In genomic region chr3:107611394-107611793, GRCm38 (mm10) we compare ENCODE assay signal across 26 mouse cellular contexts. TPM values are rescaled to one million over a fixed set of nuclear protein-coding genes. Genes with fewer than 3 reads are reported as not detected.
"Had no signal": no experiment of that assay in that cellular context is flagged by ENCODE, and none has a peak within 500 bp of the region (broad histone marks: within the 10 kb centered on the region; RNA-seq: fewer than 3 reads in every experiment).

No protein-coding gene starts in this region.

- H3K4me3 ChIP-seq: midbrain, embryonic 10.5 days; midbrain, embryonic 12.5 days; myocyte; neural tube, embryonic 13.5 days; neural tube, embryonic 15.5 days had no signal

- H3K4me2 ChIP-seq: lung, embryonic 14.5 days; midbrain, embryonic 12.5 days; neural tube, embryonic 13.5 days; neural tube, embryonic 15.5 days had no signal

- ATAC-seq: midbrain, embryonic 16.5 days had no signal

- H3K9me3 ChIP-seq: midbrain, embryonic 10.5 days; midbrain, embryonic 12.5 days; neural tube, embryonic 13.5 days; neural tube, embryonic 15.5 days had no signal

- H3K27ac ChIP-seq: midbrain, embryonic 10.5 days; midbrain, embryonic 12.5 days; neural tube, embryonic 13.5 days; neural tube, embryonic 15.5 days had no signal

- H3K27me3 ChIP-seq: neural tube, embryonic 13.5 days; neural tube, embryonic 15.5 days had no signal

- DNase-seq: lung, adult 18-20 months; lung, embryonic 14.5 days; lung, postnatal 10 days; lung, postnatal 4 days; retina, postnatal 1 day; right cerebral cortex, adult 18-20 months; right cerebral cortex, postnatal 25 days; right cerebral cortex, postnatal 4 days; spleen, adult 18-20 months; thymus, adult 18-20 months; thymus, postnatal 14 days; thymus, postnatal 36 days had no signal

- H3K9ac ChIP-seq: lung, embryonic 14.5 days; midbrain, embryonic 12.5 days; neural tube, embryonic 13.5 days; neural tube, embryonic 15.5 days had no signal

RNA-seq across cellular contexts. Expression of gene Alx3, which starts 16.6 kb away (rescaled TPM):
- total RNA-seq: megakaryocyte, adult 5-6 weeks; megakaryocyte-erythroid progenitor cell, adult 5-6 weeks had no signal
- polyA plus RNA-seq: lung, embryonic 14.5 days; myocyte; neural tube, embryonic 13.5 days; neural tube, embryonic 15.5 days; small intestine, adult 2 months; stomach, embryonic 14.5 days had no signal

RNA-seq across cellular contexts. Expression of gene Gm10961, which starts 19.7 kb away (rescaled TPM):
- total RNA-seq: megakaryocyte, adult 5-6 weeks; megakaryocyte-erythroid progenitor cell, adult 5-6 weeks had no signal
- polyA plus RNA-seq: lung, embryonic 14.5 days; lung, embryonic 16.5 days; midbrain, embryonic 10.5 days; midbrain, embryonic 12.5 days; midbrain, embryonic 16.5 days; myocyte; neural tube, embryonic 11.5 days; neural tube, embryonic 13.5 days; neural tube, embryonic 15.5 days; small intestine, adult 2 months; stomach, embryonic 14.5 days; stomach, embryonic 16.5 days; thymus, postnatal 0 days had no signal

RNA-seq across cellular contexts. Expression of gene Ubl4b, which starts 56.5 kb away (rescaled TPM):
- total RNA-seq: megakaryocyte, adult 5-6 weeks; megakaryocyte-erythroid progenitor cell, adult 5-6 weeks had no signal
- polyA plus RNA-seq: lung, embryonic 14.5 days; lung, embryonic 16.5 days; midbrain, embryonic 10.5 days; midbrain, embryonic 12.5 days; midbrain, embryonic 16.5 days; myocyte; neural tube, embryonic 11.5 days; neural tube, embryonic 13.5 days; neural tube, embryonic 15.5 days; small intestine, adult 2 months; stomach, embryonic 14.5 days; stomach, embryonic 16.5 days; thymus, postnatal 0 days had no signal
